Mouse (Mus musculus): ENCODE measurements around the gene Rps4x. TPM values are rescaled to one million over a fixed set of nuclear protein-coding genes. Genes with fewer than 3 reads are reported as not detected.

The Rps4x gene
- total and polyA plus RNA-seq, 3 experiments, result 348 to 757 (median 560) TPM

GRCm38 (mm10) chrX:102157423-102157791 is 31.8 kb downstream of the Rps4x start:
- H3K4me1 ChIP-seq (ENCODE audit: control insufficient read depth, insufficient read depth, low read length), result no peaks in the 10 kb centered on the region
- DNase-seq, result no peak
- H3K9ac ChIP-seq (ENCODE audit: low read depth, low read length), result peak overlapping the region; percentile 79
- H3K36me3 ChIP-seq (ENCODE audit: control insufficient read depth, insufficient read depth, low read length), result no peaks in the 10 kb centered on the region
- WGBS, result 42% methylated on average over 5 of the region's 5 CpGs
- intact Hi-C loops (cut with DNase I), result loop anchor here (1.0 to 2.0 kb wide), 2 partner anchors 32 to 37 kb away; partner anchors contain the start of gene Rps4x
- H3K4me3 ChIP-seq, result peak overlapping the region; percentile 45
- TF ChIP-seq POLR2A (IDR thresholded peaks at IDR 0.05; ENCODE audit: insufficient read depth, low read depth, low read length) (no peak), EP300 (IDR thresholded peaks at IDR 0.05; ENCODE audit: insufficient read depth, low read depth, low read length) (no peak), CTCF (IDR thresholded peaks at IDR 0.05) (no peak)
- no peaks in the 10 kb centered on the region for H3K79me2 ChIP-seq (replicated peaks; ENCODE audit: control insufficient read depth, insufficient read depth, low read length)
- no peaks in the 10 kb centered on the region for H3K27me3 ChIP-seq (ENCODE audit: control insufficient read depth, insufficient read depth, low read length)
- peak overlapping the region; percentile 65 for H3K27ac ChIP-seq

- intact Hi-C loops (cut with DNase I), result loop anchor here (1.0 to 2.0 kb wide), 2 partner anchors 32 to 36 kb away; partner anchors contain the start of gene Rps4x
- DNase-seq, result peak; percentile 90 to 94
- Histone ChIP-seq H3K9ac (ENCODE audit: low read depth, low read length) (peak within 1 kb of the TSS; percentile 79), H3K4me1 (ENCODE audit: control insufficient read depth, insufficient read depth, low read length) (no peaks in the 10 kb centered on the region), H3K79me2 (replicated peaks; ENCODE audit: control insufficient read depth, insufficient read depth, low read length) (no peaks in the 10 kb centered on the region), H3K4me3 (peak within 1 kb of the TSS; percentile 54), H3K27ac (peak within 1 kb of the TSS; percentile 65), H3K27me3 (ENCODE audit: control insufficient read depth, insufficient read depth, low read length) (no peaks in the 10 kb centered on the region), H3K36me3 (ENCODE audit: control insufficient read depth, insufficient read depth, low read length) (no peaks in the 10 kb centered on the region)
- WGBS, result 14% methylated on average over 42 of the region's 42 CpGs
- TF ChIP-seq POLR2A (IDR thresholded peaks at IDR 0.05; ENCODE audit: insufficient read depth, low read depth, low read length), result peak; percentile 36; the same call in 1 of the 2 replicates
- no peak for TF ChIP-seq CTCF (IDR thresholded peaks at IDR 0.05)
These were observed 32.4 kb downstream of the Rps4x start, which contains the start of gene Ercc6l for GRCm38 (mm10) chrX:102156618-102157422. Ercc6l (minus strand) TSS chrX:102157091.

- TF ChIP-seq POLR2A (IDR thresholded peaks at IDR 0.05; ENCODE audit: insufficient read depth, low read depth, low read length), result no peak
- TF ChIP-seq EP300 (IDR thresholded peaks at IDR 0.05; ENCODE audit: insufficient read depth, low read depth, low read length), result no peak
- no peak for TF ChIP-seq CTCF (IDR thresholded peaks at IDR 0.05)
- Histone ChIP-seq H3K36me3 (ENCODE audit: control insufficient read depth, insufficient read depth, low read length) (no peaks in the 10 kb centered on the region), H3K4me1 (ENCODE audit: control insufficient read depth, insufficient read depth, low read length) (no peaks in the 10 kb centered on the region), H3K27me3 (ENCODE audit: control insufficient read depth, insufficient read depth, low read length) (no peaks in the 10 kb centered on the region), H3K4me3 (no peak overlapping the region), H3K9ac (ENCODE audit: low read depth, low read length) (no peak overlapping the region), H3K27ac (no peak overlapping the region), H3K79me2 (replicated peaks; ENCODE audit: control insufficient read depth, insufficient read depth, low read length) (no peaks in the 10 kb centered on the region)
- no peak for DNase-seq
- 35% methylated on average over 1 of the region's 1 CpGs for whole genome bisulfite sequencing
- intact Hi-C loops (cut with DNase I), result no loop called here
These were observed 48.0 kb downstream of the Rps4x start for GRCm38 (mm10) chrX:102141157-102141556.

Other genes starting within 250 kb of the Rps4x start
- 1 to 10 TPM; 1.7 to 2.3 TPM for gene Rtl5, start 118.1 kb downstream of the Rps4x start, total RNA-seq (2021)
- 2.1 and 4.6 TPM in 2 replicates for gene Rtl5, start 118.1 kb downstream of the Rps4x start, polyA plus RNA-seq (2012; rRNA removed)
- gene Pin4, start 69.9 kb downstream of the Rps4x start, total RNA-seq (2021), result 10 to 100 TPM; 16.4 TPM
- gene Pin4, start 69.9 kb downstream of the Rps4x start, polyA plus RNA-seq (2012; rRNA removed), result 1.8 and 5.1 TPM in 2 replicates
- gene Ercc6l, start 32.3 kb downstream of the Rps4x start, total RNA-seq (2021), result under 1 TPM; 0.34 to 0.36 TPM
- 0.10 and 0.23 TPM in 2 replicates for gene Ercc6l, start 32.3 kb downstream of the Rps4x start, polyA plus RNA-seq (2012; rRNA removed)
- 1 to 10 TPM in 1 of 2 experiments, under 1 TPM in 1; 0.93 to 1.0 TPM for gene Cited1, start 62.8 kb upstream of the Rps4x start, total RNA-seq (2021)
- 3.5 and 5.2 TPM in 2 replicates for gene Cited1, start 62.8 kb upstream of the Rps4x start, polyA plus RNA-seq (2012; rRNA removed)